Mouse (Mus musculus): ENCODE results near the gene Gm10770. TPM values are rescaled to one million over a fixed set of nuclear protein-coding genes. Genes with fewer than 3 reads are reported as not detected.
"Not testable (repeated sequence)": the region's sequence is repeated elsewhere in the genome, so short reads cannot be mapped to it uniquely, and the experiment has no call there.

The Gm10770 gene
- not detected in 2 replicates for polyA plus RNA-seq (2012; rRNA removed)

GRCm38 (mm10) chr2:150179579-150179978, at the start of gene Gm10770:
Gm10770 (minus strand) TSS chr2:150179679.
- not testable (repeated sequence) for H3K27ac ChIP-seq (ENCODE audit: control insufficient read depth, insufficient read depth, low read depth, low read length); H3K4me1 ChIP-seq (ENCODE audit: control insufficient read depth, insufficient read depth, low read length); H3K27me3 ChIP-seq (ENCODE audit: control insufficient read depth, insufficient read depth, low read length); H3K4me3 ChIP-seq (ENCODE audit: control insufficient read depth, low read depth, low read length); H3K36me3 ChIP-seq (ENCODE audit: control insufficient read depth, insufficient read depth, low read length)

GRCm38 (mm10) chr2:150223263-150223662, 43.8 kb upstream of the Gm10770 start:
- H3K36me3 ChIP-seq (ENCODE audit: control insufficient read depth, insufficient read depth, low read length); H3K27ac ChIP-seq (ENCODE audit: control insufficient read depth, insufficient read depth, low read depth, low read length); H3K27me3 ChIP-seq (ENCODE audit: control insufficient read depth, insufficient read depth, low read length); H3K4me3 ChIP-seq (ENCODE audit: control insufficient read depth, low read depth, low read length); H3K4me1 ChIP-seq (ENCODE audit: control insufficient read depth, insufficient read depth, low read length): not testable (repeated sequence)

- not testable (repeated sequence) for H3K27me3 ChIP-seq (ENCODE audit: control insufficient read depth, insufficient read depth, low read length); H3K4me1 ChIP-seq (ENCODE audit: control insufficient read depth, insufficient read depth, low read length); H3K36me3 ChIP-seq (ENCODE audit: control insufficient read depth, insufficient read depth, low read length); H3K27ac ChIP-seq (ENCODE audit: control insufficient read depth, insufficient read depth, low read depth, low read length)
- peak overlapping the region; percentile 66 for H3K4me3 ChIP-seq (ENCODE audit: control insufficient read depth, low read depth, low read length)
These were observed 38.9 kb upstream of the Gm10770 start for GRCm38 (mm10) chr2:150218363-150218725.

- H3K27me3 ChIP-seq (ENCODE audit: control insufficient read depth, insufficient read depth, low read length); H3K27ac ChIP-seq (ENCODE audit: control insufficient read depth, insufficient read depth, low read depth, low read length): not testable (repeated sequence)
- H3K4me3 ChIP-seq (ENCODE audit: control insufficient read depth, low read depth, low read length): peak within 1 kb of the TSS; percentile 66
These were observed 38.3 kb upstream of the Gm10770 start, which contains the start of gene Zfp937 for GRCm38 (mm10) chr2:150217600-150218362. Zfp937 (plus strand) TSS chr2:150218073.

GRCm38 (mm10) chr2:150181570-150181999, 2.1 kb upstream of the Gm10770 start, which contains the start of gene Gm14139:
Gm14139 (plus strand) TSS chr2:150181755.
- H3K27ac ChIP-seq (ENCODE audit: control insufficient read depth, insufficient read depth, low read depth, low read length); H3K4me3 ChIP-seq (ENCODE audit: control insufficient read depth, low read depth, low read length); H3K27me3 ChIP-seq (ENCODE audit: control insufficient read depth, insufficient read depth, low read length); H3K36me3 ChIP-seq (ENCODE audit: control insufficient read depth, insufficient read depth, low read length); H3K4me1 ChIP-seq (ENCODE audit: control insufficient read depth, insufficient read depth, low read length): not testable (repeated sequence)

More at GRCm38 (mm10) chr2:150217600-150218362, 38.3 kb upstream of the Gm10770 start, which contains the start of gene Zfp937:
- H3K4me1 ChIP-seq (ENCODE audit: control insufficient read depth, insufficient read depth, low read length); H3K36me3 ChIP-seq (ENCODE audit: control insufficient read depth, insufficient read depth, low read length): not testable (repeated sequence)

- not testable (repeated sequence) for H3K4me1 ChIP-seq (ENCODE audit: control insufficient read depth, insufficient read depth, low read length); H3K36me3 ChIP-seq (ENCODE audit: control insufficient read depth, insufficient read depth, low read length); H3K4me3 ChIP-seq (ENCODE audit: control insufficient read depth, low read depth, low read length); H3K27ac ChIP-seq (ENCODE audit: control insufficient read depth, insufficient read depth, low read depth, low read length); H3K27me3 ChIP-seq (ENCODE audit: control insufficient read depth, insufficient read depth, low read length)
These were observed 1.6 kb upstream of the Gm10770 start for GRCm38 (mm10) chr2:150181046-150181445.

- no peak for TF ChIP-seq POLR2A (IDR thresholded peaks at IDR 0.05; ENCODE audit: control insufficient read depth, low read depth, low read length)
- no peak overlapping the region for H3K4me3 ChIP-seq (ENCODE audit: control insufficient read depth, low read depth, low read length)
- no peak overlapping the region for H3K27ac ChIP-seq (ENCODE audit: control insufficient read depth, insufficient read depth, low read depth, low read length)
- no peaks in the 10 kb centered on the region for H3K27me3 ChIP-seq (ENCODE audit: control insufficient read depth, insufficient read depth, low read length)
- no peaks in the 10 kb centered on the region for H3K4me1 ChIP-seq (ENCODE audit: control insufficient read depth, insufficient read depth, low read length)
- no peaks in the 10 kb centered on the region for H3K36me3 ChIP-seq (ENCODE audit: control insufficient read depth, insufficient read depth, low read length)
These were observed 5.6 kb downstream of the Gm10770 start for GRCm38 (mm10) chr2:150173833-150174232.

GRCm38 (mm10) chr2:150166703-150167102, 12.8 kb downstream of the Gm10770 start:
- TF ChIP-seq POLR2A (IDR thresholded peaks at IDR 0.05; ENCODE audit: control insufficient read depth, low read depth, low read length) (no peak), CTCF (IDR thresholded peaks at IDR 0.05; ENCODE audit: control insufficient read depth, insufficient read depth, insufficient replicate concordance, low read depth, low read length) (no peak)
- no peaks in the 10 kb centered on the region for H3K27me3 ChIP-seq (ENCODE audit: control insufficient read depth, insufficient read depth, low read length)

More at GRCm38 (mm10) chr2:150166703-150167102, 12.8 kb downstream of the Gm10770 start:
- H3K4me1 ChIP-seq (ENCODE audit: control insufficient read depth, insufficient read depth, low read length): no peaks in the 10 kb centered on the region
- H3K36me3 ChIP-seq (ENCODE audit: control insufficient read depth, insufficient read depth, low read length): no peaks in the 10 kb centered on the region
- no peak overlapping the region for H3K27ac ChIP-seq (ENCODE audit: control insufficient read depth, insufficient read depth, low read depth, low read length)
- no peak overlapping the region for H3K4me3 ChIP-seq (ENCODE audit: control insufficient read depth, low read depth, low read length)
